Mouse (Mus musculus): Measurements from ENCODE around the gene Prdx6b.

Gene Prdx6b

DNA sequence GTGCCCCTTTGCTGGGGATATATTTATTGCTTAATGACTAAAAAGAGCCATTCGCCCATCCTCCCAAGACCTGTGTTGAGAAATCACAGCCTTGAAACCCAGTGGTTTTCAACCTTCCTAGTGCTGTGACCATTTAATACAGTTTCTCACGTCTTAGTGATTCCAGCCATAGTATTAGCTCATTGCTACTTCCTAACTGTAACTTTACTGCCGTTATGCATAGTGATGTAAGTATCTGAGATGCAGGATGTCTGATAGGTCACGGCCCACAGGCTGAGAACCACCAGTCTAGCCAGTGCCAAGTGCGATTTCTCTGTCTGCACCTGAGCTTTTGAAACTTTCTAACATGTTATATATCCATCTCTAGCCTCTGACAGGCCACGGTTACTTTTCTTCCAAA is 35.0 kb downstream of the Prdx6b start:
- no peak for DNase-seq

DNA sequence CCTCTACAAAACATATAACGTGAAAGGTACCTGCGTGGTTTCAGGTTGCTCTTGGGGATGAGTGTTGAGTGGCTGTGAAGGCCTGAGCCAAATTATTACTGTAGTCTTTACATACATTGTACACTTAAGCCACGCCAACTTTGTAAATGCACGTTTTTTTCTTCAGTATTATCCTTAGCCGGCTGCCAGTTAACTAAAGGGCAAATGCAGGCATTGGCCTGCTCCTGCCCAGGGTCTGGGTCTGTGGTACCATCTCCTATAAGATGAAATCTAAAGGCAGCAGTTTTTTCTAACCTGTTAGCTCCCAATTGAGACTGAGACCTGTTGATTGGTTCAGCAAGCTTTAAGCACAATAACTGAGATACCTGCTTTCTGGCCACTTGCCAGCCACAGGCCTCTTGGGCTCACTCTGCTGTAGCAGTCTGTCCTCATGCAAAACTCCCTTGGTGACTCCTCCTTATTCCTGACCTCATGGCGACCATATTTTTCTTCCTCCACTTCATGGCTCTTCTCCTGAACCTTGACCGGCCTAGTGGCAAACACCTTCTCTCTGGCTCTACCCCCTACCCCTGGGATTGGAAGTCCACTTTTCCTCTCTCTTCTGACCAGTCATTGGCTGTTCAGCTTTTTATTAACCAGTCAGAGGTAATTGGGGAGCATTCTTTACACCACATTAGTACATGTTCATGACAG is 36.8 kb downstream of the Prdx6b start:
- peak in 1 of 2 experiments; percentile 11 for DNase-seq

DNA sequence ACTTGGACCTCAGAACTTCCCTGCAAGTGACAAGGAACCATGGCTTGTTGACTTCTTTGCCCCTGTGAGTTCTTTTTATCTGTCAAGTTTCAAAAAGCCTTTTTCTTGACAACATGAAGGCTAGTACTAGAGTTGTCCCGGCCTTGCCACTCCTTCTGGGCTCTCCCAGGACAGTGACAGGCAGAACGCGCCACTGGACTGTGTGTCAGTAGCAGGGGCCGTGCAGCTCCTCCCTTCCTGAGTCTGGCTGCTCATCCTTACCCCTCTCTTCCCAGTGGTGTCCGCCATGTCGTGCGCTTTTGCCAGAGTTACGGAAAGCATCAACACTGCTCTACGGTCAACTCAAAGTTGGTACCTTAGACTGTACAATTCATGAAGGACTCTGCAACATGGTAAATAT is 48.3 kb downstream of the Prdx6b start:
- no peak for DNase-seq

Measured in cerebellum, postnatal 25 days (tissue).